Mouse (Mus musculus) right cerebral cortex, postnatal 25 days (tissue): ENCODE measurements at regions not wholly inside any gene's neighbourhood (a gene's known extent, or its start where the extent isn't known, plus 50 kb on each side); places are given as distances from the start of the nearest gene placed in this dataset.

Experiments used
- DNase-seq: peaks from one replicate; pipeline ENCODE4 v3.0.0; 2022

DNA sequence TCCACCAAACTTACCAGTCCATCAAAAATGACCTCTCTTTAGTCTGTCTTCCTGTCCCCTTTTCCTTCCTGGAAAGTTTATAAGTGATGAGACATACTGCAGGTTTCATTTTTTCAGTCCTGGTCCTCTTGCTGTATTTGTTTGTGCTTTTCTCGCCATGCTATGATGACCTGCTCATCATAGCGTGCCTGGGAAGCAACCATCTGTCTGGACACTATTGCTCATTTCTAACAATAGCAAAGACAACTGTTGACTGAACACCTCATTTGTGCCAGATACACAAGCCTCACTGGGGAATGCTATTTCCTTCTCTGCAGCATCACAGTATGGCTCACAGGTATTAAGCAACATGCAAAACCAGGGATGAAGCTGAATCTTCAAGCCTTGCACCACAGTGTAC, 85.2 kb upstream of the Cdkn2b start:
- DNase-seq, result no peak

DNA sequence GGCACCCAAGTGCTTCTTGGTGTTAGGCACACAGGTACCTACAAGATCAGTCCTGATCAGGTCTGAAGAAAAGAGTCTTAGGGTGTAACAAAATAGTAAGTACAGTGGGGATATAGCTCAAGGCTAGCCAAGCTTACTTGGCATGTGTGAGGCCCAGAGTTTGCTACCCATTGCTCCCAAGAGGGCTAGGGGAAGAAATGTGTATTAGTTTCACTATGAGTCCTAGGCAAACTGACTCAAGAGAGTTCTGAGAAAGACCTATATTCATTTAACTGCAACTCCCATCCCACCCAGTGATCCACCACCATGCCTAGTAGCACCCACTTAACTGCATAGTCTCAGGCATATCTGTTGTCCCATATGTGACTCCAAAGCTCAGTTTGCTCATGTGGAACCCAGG, 84.5 kb upstream of the Cdkn2b start:
- no peak for DNase-seq

DNA sequence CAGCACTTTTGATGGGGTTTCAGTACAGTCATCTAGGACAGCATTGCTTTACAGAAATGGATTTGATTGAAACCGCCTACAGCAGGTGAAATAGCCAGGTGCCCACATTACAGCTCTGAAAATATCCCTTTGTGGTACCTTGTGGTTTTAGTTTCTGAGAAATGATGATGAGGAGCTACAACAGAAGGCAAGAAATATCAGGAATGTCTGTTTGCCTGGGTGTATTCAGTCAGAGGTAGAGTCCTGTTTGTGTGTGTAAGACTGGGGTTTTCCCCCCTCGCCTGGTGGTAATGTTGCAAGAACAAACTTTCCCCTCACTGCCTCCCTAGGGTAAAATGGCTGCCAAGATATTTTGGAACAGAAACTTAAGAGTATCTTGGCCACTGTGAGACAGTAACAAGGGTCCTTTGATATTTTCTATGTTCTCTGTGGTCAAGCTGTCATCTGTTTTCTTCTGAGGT, 82.4 kb upstream of the Cdkn2b start:
- DNase-seq, result no peak

DNA sequence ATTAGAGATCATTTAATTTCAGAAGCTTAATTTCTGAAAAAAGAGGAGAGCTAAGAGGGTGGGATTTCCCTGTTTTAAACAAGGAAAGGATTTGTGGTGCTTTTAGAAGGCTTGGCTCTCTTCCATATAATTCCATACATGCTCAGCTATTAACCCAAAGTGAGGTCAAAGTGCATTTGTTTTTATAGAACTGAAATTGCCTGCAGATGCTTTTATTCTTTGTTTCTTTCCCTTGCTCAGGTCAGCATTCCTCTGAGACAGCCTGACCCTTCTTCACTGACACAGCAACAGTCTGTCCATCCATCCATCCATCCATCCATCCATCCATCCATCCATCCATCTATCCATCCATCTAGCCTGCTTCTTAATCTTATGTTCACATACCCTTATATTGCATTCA, 82.0 kb upstream of the Cdkn2b start:
- DNase-seq, result no peak

DNA sequence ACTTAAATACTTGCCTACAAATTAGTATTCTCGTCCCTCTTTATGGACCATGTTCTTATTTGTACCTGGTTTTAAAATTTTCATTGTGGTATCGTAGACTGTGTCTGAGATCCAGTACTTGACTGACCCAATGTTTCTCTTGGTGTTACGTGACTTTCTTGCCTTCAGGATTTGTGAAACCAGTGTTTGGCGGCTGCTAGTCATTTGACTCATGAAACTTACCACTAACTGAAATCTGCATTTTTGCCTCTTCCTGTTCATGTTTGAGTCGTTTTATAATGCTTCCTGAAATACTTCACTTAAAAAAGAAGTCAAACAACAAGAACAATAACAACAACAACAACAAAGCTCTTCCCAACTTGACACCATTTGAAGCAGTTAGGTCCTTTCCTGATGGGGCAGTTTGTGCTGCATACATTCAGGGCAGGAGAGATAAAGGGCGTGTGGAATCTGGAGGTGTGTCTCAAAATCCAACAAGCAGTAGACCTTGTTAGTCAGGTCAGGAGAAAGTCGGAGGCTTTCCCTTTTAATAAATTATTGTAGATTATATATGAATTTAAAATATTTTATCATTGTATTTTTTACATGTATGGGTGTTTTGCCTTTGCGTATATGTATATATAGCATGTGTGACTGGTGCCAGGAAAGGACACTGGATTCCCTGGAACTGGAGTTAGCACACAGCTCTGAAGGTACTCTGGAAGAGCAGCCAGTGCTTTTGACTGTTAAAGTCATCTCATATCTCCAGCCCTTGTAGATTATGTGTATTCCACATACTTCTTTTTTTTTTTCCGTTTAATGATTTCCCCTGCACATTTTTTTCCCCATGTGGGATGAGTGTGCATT, 80.8 kb upstream of the Cdkn2b start:
- no peak for DNase-seq

DNA sequence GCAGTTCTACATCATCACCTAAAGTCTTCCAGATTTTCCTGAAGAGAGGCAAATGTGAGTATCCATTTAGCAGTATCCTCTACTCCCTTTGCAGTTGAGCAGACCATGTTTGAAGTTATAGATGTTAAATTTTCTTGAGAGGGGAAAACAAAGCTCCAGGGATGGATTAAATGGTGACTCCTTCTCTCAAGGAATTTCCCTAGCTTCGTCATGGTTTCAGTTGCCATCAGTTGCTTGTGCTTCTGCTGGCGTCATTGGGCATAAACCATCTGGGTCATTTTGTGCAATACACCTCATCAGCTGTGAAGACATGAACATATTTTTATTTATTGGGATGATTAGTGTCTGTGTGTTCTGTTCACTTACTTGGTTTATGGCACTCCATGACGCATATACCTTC, 72.7 kb upstream of the Cdkn2b start:
- DNase-seq, result no peak

DNA sequence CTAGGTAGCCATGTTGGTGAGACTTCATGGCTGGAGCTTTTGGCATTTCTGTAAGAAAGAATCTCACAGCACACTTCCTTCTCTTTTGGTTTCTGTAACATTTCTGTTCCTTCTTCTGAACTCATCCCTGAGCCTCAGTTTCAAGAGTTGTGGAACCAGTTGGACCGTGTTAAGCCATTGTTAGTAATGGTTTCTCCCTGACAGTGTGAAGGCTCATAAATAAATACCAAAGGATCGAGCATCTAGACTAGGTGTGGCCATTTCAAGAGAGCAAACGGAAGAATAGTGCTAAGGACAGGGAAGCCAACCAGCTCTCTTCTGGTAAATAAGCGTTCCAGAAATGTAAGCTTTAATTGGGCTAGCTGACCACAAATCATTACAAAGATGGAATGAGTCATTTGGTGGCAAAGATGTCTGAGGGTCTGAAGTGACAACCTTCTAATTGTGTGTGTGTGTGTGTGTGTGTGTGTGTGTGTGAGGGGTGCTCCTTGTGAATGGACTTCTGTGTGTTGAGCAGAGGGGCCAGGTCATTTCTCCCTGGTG, 71.7 kb upstream of the Cdkn2b start:
- DNase-seq, result no peak

DNA sequence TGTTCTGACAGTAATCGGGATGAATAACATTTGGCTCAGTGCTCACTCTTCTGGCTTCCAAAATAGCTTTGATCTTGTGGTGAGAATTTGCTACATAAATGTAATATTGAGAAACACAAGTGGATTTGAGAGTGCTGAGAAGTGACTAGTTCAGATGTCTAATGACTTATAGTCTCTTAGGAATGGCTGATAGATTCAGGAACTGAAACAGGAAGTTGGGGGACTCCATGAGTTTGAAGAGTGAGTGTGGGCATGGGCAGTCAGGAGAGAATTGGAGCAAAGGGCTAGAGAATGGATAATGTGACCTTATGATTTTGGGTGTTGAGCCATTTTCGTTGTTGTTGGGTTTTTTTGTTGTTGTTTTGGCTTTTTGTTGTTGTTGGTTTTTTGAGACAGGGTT, 70.9 kb upstream of the Cdkn2b start:
- no peak for DNase-seq

DNA sequence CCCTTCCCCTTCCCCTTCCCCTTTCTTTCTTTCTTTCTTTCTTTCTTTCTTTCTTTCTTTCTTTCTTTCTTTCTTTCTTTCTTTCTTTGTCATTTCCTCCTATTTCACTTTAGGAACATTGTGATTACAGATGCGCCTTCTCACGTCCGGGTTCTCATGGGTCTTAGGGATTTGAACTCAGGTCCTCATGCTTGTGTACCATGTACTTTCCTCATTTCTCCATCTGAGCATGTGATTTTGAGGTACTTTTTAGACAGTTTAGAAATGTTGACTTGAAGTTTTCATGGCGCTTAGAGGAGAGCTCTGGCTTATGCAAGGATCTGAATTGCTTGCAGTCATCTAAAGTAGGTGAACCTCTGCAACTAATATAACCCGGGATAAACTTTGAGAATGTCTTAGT, 70.2 kb upstream of the Cdkn2b start:
- no peak for DNase-seq

DNA sequence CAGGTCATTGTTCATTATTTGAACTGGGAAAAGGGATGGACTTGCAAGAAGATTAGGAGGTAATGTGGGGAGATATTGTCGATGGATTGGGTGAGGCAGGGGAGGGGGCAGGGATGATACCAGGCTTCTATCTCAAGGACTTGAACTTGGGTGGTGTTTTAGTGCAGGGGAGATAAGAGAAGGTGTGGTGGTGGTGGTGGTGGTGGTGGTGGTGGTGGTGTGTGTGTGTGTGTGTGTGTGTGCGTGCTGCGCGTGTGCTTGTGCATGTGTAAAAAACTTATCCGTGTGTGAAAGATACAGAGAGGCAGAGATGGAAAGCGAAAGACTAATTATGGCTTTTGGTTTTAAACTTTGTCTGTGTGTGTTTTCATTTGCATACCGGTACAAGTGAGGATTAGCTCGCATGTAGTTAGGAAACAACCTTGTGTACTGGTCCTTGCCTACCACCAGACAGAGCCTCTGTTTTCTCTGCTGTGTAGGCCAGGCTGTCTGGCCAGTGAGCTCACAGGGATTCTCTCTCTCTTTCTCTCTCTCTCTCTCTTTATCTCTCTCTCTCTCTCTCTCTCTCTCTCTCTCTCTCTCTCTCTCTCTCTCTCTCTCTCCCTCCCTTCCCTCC, 69.6 kb upstream of the Cdkn2b start:
- no peak for DNase-seq

DNA sequence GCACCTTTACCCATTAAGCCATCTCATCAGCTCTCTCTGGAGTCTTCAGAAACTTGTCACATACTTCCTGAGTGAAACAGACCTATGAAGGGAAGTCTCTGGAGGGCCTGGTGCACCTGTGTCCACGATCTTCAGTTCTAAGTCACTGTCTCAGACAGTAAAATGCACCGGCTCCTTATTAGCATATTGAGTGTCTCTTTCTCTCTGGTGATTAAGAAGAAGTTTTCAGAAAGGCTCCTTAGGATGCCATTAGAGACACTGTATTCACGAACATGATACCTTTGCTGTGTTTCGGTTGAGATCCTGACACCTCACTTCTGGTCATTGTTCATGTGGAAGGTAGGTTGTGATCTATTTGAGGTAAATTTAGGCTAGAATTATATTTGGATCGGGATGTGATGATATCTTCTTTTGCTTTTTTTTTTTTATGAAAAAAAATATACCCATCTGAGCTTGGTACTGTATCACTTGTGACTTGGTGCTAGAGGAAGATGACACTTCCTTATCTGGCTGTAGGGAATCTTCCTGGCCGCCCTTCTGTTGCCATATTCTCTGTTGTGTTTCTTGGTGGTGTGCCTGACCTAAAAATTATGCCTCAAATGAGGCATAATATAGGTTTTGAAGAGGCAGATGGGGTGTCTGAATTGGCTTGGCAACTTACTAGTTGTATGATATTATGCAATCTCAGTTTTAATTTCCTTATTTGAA, 68.9 kb upstream of the Cdkn2b start:
- no peak for DNase-seq

DNA sequence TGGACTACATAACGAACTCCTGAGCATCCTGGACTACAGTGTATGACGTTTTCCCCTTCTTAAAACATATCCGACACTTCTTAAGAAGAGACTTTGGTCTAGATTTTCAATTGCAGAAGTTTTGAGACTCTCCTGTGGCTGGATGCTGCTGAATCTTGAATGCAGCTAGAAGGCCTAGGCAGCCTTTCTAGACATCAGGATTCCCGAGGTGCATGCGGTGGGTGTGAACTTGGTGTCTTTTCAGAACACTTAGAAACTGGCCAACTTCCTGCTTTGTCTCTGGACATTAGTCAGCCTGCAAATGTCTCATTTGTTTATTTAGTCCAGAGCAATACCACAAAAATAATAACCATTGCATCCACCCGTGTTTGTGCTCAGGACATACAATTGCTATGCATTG, 61.8 kb upstream of the Cdkn2b start:
- no peak for DNase-seq

DNA sequence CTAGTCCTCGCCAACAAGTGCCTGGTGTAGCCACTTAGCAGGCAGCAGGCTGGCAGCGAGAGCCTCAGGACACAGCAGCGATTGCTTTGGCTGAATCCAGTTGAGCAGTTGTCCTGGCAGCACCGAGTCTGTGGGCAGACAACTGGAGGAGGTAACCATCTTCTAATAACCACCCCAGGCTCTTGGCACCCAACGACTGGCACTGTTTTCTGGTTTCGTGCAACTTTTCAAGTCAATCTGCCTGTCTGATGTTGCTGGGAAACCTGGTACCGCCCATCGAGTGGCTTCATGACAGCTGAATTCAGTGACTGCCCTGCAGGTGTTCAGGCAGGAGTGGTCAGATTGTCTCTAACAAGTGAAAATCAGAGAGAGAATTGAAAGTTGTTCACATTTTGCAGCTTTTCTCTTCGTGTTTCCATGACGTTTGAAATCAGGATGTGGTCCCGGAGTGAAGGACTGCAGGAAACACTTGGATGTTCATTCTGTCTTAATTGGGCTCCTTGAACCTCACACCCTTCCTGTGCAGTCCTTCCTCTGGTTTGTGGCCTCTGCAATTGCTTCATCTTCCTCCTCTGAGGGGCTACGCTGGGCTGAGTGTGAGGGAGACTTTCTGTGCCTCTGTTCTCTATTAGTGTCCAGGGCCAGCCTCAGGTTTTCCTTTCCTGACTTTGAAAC, 58.1 kb upstream of the Cdkn2b start:
- DNase-seq, result no peak

DNA sequence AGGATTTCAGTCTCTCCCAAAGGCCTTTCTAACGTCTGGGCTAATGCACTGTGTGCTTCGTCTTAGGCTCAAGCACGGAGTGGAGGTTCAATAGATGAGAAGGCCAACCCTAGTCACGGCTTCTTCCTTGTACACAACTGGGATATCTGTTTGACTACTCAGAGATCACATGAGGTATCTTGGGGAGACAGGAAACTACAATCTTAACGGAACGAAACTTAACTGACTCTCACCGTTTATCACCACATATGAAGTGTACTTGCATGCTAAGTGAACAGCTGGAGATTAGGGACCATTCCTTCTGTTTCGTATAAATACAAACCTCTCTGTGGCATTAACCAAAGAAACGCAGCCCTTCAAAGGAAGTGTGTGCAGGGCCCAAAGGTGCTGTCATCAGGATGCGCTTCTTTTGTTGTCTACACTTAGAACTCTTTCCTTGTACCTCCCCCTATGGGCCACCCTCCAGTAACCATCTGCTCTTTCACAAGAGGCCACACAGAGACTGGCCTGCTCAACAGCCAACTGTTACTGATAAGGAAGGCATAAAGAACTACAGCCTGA, 55.8 kb upstream of the Cdkn2b start:
- DNase-seq, result no peak

DNA sequence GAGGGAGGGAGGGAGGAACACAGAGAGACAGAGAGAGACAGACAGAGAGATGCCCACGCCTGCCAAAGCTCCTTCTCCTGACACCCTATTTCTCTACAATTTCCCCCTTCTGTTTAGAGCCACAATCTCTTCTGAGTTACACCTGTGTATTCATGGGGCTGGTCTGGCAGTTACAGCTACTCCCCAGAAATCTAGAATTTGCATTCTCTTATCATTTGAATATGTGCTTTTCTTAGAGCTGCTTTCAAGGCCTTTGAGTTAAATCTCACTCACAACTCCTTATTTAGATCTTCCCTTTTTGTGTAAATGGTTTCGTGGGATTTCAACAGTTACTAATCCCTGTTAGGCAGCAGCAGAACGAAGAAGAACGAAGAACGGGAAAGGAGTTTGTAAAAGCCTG, 55.0 kb upstream of the Cdkn2b start:
- DNase-seq, result no peak

DNA sequence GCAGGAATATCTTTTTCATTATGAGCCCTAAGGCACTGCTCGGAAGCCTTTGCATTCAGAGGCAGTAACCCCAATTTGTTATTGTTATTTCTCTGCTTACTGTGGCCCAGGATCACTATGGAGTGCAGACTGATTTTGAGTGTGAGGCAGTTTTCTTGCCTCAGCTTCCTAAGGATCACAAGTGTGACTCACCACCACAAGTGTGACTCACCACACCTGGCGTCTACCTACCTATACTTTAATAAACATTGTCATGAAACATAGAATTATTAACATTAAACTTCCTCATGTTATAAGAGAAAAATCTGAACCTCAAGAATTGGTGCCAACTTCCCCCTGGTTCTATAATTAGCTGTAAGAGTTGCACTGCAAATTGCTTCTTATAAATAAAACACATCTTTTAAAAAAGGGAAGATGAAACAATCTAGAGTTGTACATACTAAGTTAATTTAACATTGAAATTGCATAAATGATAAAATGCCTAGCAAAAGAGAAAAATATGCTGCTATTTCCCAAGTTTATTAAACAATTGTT, 52.4 kb upstream of the Cdkn2b start:
- no peak for DNase-seq

DNA sequence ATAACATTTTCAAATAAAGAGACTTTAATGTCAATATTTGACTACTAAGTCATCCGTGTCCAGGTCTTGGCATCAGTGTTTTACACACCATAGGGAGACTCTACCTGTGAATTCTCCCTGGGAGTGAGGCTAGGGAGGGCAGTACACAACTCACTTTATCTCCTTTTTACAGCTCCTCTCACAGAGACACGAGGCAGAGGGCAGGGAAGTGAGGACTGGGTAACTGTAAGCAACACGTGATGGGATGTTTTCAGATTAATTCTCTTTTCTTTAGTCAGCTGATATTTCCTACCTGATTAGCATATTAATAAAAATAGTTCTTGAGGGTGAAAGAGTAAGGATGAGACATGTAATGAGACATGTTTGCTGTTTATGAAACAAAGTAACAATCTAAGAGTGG, 51.8 kb upstream of the Cdkn2b start:
- DNase-seq, result no peak

DNA sequence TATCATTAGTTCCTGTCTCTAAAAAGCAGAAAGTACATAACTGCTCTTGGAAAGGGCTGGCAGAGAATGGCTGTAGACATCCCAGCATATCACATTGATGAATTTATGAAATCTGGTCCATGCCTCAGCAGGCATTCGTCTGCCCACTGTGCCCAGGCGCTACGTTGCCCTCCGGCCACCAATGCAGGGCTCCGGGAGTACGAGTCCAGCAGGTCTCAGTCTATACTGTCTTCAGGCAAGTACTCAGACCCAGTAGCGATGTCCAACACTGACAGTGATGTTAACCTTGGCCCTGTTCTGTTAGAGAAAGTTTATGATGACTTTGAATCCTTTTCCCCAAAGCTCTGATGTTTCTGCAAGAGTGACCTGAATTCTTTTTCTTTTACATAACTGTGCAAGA, 50.5 kb upstream of the Cdkn2b start:
- DNase-seq, result no peak
